Mouse (Mus musculus) right cerebral cortex, postnatal 10 days (tissue): Measurements from ENCODE around the gene Zfp869.
"Not testable (repeated sequence)": the region's sequence is repeated elsewhere in the genome, so short reads cannot be mapped to it uniquely, and the experiment has no call there.

Experiments used
- DNase-seq, 2 experiments: peaks; one replicate each; pipeline ENCODE4 v3.0.0; 2021; ENCODE audit warnings: low spot score in 2 of 2

Zfp869 gene

DNA sequence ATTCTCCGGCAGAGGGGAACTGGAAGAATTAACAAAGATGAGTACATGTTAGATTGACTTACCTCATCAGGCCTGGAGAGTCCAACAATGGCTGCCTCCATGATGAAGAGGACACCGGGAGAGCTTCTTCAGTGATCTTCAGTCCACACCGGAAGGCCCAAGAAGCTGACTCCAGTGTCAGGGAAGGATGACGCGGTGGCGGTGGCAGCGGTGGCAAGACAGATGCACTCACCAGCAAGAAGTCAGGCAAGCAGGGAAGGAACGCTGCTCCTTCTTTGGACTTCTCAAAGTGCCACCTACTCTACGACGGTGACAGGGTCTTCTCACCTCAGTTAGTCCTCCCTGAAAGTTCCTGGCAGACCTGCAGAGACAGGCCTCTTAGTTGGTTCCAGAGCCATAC, at the start of gene Zfp869:
TSS of gene Zfp869 (minus strand) at position 101 of the 400 bp plus-strand sequence.
- peak in 1 of 2 experiments; percentile 13 for DNase-seq

DNA sequence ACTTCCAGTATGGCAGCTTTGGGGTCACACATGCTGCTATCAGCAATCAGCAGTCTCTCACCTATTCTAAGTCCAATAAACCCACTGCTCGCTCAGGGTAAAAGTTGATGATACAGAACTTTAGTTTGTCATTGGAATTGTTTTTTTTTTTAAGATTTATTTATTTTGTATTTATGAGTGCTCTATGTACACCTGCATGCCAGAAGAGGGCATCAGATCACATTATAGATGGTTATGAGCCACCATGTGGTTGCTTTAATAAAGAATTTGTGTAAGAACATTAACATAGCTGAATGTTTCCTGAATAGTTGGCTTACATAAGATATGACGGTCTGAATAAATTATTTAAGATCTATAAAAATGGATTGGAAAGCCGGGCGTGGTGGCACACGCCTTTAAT, 47.8 kb upstream of the Zfp869 start:
- no peak for DNase-seq

DNA sequence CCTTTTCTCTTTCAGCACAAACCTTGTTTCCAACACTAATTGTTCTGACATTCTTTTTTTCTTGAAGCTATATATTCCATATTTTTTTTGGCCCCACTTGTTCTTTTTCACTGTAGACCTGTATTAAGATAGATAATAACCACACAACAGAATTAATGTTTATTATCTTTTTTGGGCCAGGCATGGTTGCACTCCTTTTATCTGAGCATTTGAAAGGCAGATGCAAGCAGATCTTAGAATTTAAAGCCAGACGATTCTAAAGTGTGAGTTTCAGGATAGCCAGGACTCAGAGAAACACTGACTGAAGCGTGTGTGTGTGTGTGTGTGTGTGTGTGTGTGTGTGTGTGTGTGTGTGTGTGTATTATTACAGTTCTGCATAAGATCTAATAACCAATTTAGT, 41.9 kb upstream of the Zfp869 start:
- DNase-seq: no peak

DNA sequence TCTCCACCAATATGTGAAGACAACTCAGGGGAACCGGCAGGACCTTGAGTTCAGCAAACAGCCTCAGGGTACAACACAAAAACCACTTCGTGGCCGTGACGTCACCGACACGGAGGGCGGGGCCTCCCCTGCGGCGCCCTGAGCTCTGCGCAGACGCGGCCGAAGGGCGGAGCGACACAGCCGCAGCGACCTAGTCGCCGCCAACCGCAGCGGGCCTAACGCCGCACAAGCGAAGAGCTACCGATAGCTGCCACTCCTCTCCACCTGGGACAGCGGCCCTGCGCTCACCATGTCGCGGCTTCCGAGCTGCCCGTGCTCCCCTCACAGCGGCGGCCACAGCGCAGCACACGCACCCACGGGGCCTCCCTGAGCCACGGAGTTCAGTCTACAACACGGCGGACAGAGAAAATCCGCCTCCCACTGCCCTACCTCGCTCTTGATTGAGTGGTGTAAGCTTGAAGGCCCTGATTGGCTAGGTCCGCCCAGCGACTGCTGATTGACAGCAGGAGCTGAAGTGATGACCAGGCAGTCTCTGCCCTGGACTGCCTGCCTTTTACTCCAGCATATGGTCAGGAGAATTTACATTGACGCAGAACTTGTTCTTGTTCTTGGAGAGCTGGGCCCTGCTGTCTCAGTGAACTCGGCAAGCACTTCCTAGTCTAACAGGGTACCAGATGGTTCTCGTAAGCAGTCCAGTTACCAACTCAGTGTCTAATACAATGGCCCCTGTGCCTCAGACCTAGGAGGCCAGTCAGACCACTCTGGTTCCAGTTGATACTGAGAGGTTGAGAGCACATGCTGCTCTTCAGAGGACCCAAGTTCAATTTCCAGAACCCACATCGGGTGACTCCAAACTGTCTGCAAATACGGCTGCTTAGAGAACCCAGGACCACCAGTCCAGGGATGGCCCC, 39.3 kb upstream of the Zfp869 start, which contains the start of gene Zfp963:
TSS of gene Zfp963 (minus strand) at position 427 of the 911 bp plus-strand sequence.
- DNase-seq: peak; percentile 96

DNA sequence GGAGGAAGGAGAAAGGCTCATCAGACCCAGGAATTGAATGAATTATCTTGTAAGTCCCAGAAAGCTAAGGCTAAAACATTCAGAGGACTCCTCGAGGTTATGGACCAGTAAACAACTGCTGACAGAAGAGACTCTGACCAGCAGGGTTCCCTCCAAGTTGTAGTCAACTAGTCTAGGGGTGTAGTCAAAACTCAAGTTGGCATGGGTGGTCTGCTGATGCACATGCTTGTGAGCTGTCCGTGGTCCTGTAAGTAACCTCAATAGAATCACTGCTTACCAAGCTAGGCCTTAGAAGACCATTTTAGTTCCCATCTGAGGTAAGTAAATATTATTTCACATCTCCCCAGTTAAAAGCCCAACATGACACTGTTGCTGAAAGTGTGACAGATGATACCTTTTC, 30.7 kb upstream of the Zfp869 start:
- DNase-seq: no peak

DNA sequence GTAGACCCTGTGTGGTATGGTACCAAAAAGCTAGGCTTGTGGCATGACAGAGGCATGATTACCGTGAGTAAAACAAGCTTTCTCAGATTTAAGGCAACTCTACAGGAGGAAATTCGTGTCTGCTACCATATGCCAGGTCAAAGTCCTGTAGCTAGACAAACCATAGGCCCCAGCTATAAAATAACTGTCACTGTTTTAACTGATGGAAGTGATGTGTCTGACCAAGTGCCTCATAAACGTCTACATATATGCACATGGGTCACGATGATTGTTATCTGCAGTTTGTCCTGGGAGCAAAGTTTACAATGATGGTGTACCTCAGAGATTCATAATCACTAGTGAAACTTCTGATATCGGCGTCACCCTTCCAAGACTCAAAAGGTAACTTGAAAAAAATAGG, 30.2 kb upstream of the Zfp869 start:
- DNase-seq: no peak

DNA sequence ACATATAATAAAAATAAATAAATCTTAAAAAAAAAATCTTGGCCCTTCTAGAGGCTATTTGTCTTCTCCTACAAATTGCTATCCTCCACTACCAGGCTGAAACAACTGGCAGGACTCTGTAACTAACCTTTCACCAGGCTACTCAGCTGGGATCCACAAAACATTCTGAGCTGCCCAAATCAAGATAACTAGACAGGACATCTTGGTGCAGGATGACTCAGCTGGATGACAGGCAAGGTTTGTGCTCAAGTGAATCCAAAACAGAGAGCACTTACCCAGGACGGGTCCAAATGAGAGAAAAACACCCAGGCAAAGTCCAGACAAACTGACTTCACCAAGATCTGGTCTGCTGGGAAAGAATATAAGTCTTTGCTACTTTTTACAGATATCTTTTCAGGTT, 25.0 kb upstream of the Zfp869 start:
- DNase-seq: no peak

DNA sequence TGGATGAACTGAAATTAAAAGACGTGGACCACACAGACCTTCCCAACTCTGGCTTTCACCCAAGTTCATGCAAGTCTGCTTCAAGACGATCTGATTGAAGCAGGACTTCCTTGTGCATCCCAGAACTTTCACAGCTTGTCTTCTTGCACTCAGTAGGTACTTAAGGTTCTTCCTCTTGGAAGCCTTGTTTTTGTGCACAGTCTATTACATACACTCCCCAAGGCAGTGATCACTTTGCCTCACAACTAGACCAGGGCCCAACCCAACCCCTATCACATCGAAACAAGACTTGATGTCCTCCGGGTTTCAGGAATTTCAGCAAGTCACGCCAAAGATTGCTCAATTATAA, 6.7 kb upstream of the Zfp869 start:
- DNase-seq: no peak

DNA sequence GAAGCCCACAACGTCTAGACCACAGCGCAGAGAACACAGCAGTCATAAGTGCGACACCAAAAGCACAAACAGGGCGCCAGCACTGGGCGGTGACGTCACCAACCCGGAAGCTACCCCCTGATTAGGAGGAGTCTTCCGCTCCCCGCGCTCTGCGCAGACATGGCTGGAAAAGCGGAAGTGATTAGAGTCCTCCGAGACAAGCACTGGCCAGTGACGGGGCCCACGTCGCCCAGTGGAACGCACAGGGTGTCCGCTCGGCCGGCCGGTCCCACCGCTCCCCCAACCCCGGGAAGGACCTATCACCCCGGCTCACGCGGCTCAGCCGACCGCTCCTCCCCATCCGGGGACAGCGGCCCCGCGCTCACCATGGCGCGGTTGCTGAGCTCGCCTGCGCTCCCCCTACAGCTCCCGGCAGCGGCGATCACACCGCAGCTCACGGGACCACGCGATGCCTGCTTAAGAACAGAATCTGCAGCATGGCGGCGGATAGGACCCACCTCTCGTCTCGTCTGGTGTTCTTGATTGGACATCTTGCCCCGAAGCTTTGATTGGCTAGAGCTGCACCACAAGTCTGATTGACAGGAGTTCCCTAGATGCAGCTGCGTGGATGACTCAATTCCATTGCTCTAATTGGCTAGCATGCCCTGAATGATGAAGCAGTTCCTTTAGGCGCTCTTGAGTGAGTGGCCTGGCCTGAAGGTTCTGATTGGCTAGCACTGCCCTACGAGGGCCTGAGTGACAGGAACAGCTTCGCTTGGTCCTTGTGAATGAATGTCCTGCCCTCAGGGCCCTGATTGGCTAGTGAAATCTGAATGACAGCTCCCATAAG, 6.1 kb upstream of the Zfp869 start:
- DNase-seq: peak; percentile 97 to 100

DNA sequence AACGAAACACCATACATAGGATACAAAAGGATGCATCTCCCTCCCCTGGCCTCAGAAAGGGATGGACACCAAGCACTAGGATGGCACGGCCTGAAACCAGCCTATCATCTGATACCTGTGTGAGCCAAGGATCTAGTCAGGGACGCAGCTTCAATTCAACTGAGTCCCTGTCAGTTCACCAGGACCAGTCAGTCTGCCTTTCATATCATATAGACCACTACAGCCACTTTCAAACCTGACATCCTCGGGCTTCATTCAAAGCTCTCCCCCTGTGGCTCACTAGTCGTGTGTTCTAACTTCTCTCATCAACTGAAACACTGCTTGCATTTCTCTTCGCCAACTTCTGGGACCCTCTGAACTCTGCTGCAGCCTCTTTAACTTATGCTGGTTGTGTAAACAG, 4.8 kb upstream of the Zfp869 start:
- DNase-seq: peak in 1 of 2 experiments; percentile 25

DNA sequence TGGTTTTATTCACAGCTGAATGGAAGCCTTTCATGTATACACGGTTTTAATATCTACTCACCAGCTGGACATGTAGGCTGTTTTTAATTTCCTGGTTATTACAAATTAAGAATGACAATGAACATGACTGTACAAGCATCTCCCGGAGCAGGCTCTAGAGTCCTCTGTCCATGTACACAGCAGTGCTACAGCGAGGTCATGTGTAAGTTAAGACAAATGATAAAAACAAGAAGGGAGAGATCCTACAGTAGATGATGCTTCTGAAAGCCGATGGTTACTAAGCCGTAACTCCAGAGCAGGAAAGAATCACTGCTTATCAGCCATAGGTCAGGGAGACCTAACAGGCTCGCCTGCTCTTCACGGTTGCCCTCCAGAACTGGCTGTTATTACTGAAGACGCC, 3.0 kb upstream of the Zfp869 start:
- DNase-seq: no peak

DNA sequence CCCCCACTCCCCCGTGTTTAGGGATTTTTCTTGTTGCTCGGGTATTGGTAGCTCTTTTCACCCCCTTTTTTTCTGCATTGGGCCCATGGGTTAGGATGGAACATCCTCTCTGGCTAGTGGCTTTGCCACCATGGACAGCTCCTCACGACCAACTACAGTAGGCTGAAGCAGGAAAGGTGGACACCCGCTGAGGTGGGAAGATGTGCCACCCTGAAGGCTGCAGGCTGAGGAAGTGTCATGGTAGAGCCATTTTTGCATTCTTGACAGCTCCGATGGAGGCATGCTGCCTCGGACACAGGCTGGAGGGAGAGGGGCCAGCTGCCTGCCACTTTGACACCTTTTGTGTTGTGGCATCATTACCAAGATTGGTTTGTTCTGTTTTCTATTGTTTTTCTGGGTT, 8.7 kb downstream of the Zfp869 start:
- no peak for DNase-seq

DNA sequence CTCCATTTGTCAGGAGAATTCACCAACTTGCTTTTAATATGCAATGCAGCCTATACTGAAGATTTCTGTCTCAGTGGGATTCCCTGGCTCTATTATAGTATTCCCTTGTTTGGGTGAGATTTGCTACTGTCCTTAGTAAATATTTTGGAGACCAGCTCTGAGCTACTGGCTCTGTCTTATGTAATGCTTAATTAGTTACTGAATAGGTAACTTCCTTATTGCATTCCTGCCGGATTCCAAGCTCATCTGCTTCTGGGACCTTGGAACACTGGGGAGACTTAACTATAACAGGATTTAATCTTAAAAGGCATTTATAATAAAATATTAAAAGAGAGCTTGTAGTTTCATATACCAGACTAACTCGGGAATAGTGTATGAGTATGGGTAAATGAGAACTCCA, 45.5 kb downstream of the Zfp869 start:
- not testable (repeated sequence) for DNase-seq

DNA sequence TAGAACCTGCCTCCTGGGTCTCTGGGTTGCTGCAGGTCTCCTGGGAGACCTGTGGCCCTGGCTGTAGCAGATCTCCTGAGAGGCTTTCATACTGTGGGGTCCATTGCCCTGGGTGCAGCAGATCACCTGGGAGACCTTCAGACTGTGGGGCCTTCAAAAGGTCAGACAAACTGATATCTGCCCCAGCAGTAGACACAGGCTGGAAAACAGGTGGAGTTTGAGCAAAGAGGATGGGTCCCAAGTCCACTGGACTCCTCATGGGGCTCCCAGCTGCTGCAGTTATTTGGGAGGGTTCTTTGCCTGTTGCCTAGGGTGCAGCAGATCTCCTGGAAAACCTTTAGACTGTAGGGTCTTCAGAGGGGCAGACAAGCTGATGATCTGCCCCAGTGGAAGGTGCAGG, 49.2 kb downstream of the Zfp869 start:
- DNase-seq: no peak
